Mouse (Mus musculus) intestine, embryonic 16.5 days (tissue): ENCODE measurements around the gene Rtraf. TPM values are rescaled to one million over a fixed set of nuclear protein-coding genes. Genes with fewer than 3 reads are reported as not detected.

ENCODE experiments used
- ATAC-seq: fragments of 200-750 bp; cut with Nextera tagmentation; 2 replicates; pipeline ENCODE4 v1.8.0; 2017; ENCODE audit warnings: moderate TSS enrichment, moderate library complexity
- H3K27ac ChIP-seq: fragments of 300-500 bp; sonication (generic); 2 replicates; pipeline ENCODE4 v1.5.1; 2014; ENCODE audit warnings: mild to moderate bottlenecking, low read length
- H3K27me3 ChIP-seq: fragments of 300-500 bp; sonication (generic); replicated peaks from 2 replicates; pipeline ENCODE4 v1.6.1; 2014; ENCODE audit warnings: low read length, control low read depth, mixed read lengths; ENCODE audit not compliant: control insufficient read depth, insufficient read depth
- H3K36me3 ChIP-seq: fragments of 300-500 bp; sonication (generic); 2 replicates; pipeline ENCODE4 v1.6.1; 2014; ENCODE audit warnings: low read length, control low read depth; ENCODE audit not compliant: control insufficient read depth, insufficient read depth
- H3K4me1 ChIP-seq: fragments of 300-500 bp; sonication (generic); 2 replicates; pipeline ENCODE4 v1.6.1; 2014; ENCODE audit warnings: low read length, control low read depth, mixed read lengths; ENCODE audit not compliant: control insufficient read depth, insufficient read depth
- H3K4me2 ChIP-seq: fragments of 300-500 bp; sonication (generic); 2 replicates; pipeline ENCODE4 v1.6.1; 2014; ENCODE audit warnings: low read depth, low read length, control low read depth
- H3K4me3 ChIP-seq: fragments of 300-500 bp; sonication (generic); 2 replicates; pipeline ENCODE4 v1.5.1; 2014; ENCODE audit warnings: mild to moderate bottlenecking, low read length
- H3K9ac ChIP-seq: fragments of 300-500 bp; sonication (generic); 2 replicates; pipeline ENCODE4 v1.6.1; 2014; ENCODE audit warnings: low read depth, low read length
- H3K9me3 ChIP-seq: fragments of 300-500 bp; sonication (generic); 2 replicates; pipeline ENCODE4 v1.6.1; 2016; ENCODE audit warnings: low read length, control low read depth; ENCODE audit not compliant: control insufficient read depth
- WGBS: fragments of 180-500 bp; shearing (Covaris S2); extraction: QIAGEN DNeasy Blood & Tissue Kit; methylation state at CpG from one replicate; pipeline ENCODE4 v1.1.7; 2014; 5-methylcytosine and 5-hydroxymethylcytosine counted together
- polyA plus RNA-seq: library from polyadenylated mRNA; unstranded; fragments of >200 nt; fragmentation: Nextera tagmentation; extraction: Ambion mirVana; gene quantifications from 2 replicates; pipeline ENCODE4 v1.2.1, GENCODE M21; 2015

Rtraf gene
- polyA plus RNA-seq, 1 experiment from 2014 or later = 188 TPM

DNA sequence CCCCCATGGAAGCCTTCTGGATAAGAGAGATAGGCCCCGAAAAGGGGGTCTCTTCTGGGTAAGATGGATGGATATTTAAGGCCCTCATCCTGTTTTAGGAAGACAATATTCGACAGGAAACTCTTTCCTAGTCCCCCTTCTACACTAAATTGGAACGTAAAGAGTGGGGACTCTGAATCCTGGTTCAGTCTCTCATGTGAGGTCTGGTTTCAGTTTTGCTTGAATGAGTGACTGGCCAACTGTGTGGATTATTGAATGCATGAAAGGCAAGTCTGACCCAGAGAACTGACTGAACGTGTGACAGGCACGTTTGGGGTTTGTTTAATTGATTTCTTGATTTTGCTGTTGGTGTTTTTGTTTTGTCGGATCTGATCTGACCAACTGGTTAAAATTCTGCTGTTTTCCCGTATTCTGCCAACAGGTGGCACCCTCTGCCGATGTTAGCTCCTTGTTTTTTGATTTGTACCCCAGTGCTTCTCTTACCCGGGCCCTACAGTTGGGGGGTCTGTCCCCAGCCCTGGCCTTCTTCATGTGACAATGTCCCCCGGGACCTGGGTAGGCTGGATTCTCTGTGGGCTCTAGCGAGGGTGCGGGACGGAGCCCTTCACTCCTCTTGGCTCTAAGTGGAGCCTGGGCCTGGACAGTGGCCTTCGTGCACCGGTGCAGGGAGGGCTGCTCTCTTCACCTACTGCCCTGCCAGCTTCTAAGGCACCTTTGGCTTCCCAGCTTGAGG, 16.1 kb upstream of the Rtraf start:
- 26% methylated on average over 15 of the region's 15 CpGs for WGBS
- H3K27ac ChIP-seq = no peak overlapping the region
- peak overlapping the region; percentile 47 for H3K4me2 ChIP-seq
- H3K36me3 ChIP-seq = no peaks in the 10 kb centered on the region
- no peaks in the 10 kb centered on the region for H3K4me1 ChIP-seq
- H3K9me3 ChIP-seq = no peaks in the 10 kb centered on the region
- ATAC-seq = peak; percentile 31; the same call in 1 of the 2 replicates
- H3K27me3 ChIP-seq = no peaks in the 10 kb centered on the region
- peak overlapping the region; percentile 26 for H3K4me3 ChIP-seq
- H3K9ac ChIP-seq = peak overlapping the region; percentile 58

DNA sequence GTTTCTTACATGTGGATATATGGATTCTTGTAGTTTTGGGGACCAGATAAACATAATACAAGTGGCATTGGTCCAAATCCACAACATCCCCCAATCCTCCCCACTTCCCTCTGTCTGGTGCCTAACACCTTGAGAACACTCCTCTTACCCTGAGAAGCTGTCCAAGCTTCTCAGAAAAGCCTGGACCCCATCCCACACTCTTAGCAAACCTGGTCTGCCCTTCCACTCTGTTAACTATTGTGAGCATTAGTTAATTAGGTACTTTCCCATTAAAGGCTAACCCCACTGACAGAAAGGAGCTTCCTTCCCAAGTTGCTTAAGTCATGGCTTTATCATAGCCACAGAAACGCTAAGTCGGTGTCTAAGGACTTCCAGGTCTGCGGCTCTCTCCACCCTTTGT, 12.7 kb upstream of the Rtraf start:
- H3K4me2 ChIP-seq = no peak overlapping the region
- H3K9ac ChIP-seq = no peak overlapping the region
- no peak overlapping the region for H3K4me3 ChIP-seq
- no peak for ATAC-seq
- H3K9me3 ChIP-seq = no peaks in the 10 kb centered on the region
- WGBS = 88% methylated on average over 3 of the region's 3 CpGs
- H3K27ac ChIP-seq = no peak overlapping the region
- H3K4me1 ChIP-seq = no peaks in the 10 kb centered on the region
- no peaks in the 10 kb centered on the region for H3K36me3 ChIP-seq
- no peaks in the 10 kb centered on the region for H3K27me3 ChIP-seq

DNA sequence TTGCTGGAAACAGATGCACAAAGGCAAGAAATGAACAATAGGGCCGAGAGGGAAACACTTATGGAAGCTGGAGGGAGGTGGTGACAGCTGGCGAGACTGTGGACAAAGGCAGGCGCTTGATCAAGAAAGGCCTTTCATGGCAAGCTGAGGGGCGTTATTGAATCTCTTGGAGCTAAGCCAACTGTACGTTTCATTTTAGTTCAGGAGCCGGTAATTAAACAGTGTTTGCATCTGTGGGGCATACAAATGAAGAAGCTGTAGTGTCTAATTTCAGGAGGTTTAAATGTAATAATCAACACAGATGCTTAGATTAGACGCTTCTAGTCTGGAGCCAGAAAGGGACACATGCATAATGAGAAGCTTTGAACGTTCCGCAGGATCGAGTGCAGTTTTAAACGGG, 1.9 kb upstream of the Rtraf start:
- Histone ChIP-seq H3K4me1 (peaks cover 8% of the 10 kb centered on the region), H3K4me2 (no peak overlapping the region), H3K9me3 (peaks cover 3% of the 10 kb centered on the region; the same call in 1 of the 2 replicates), H3K36me3 (peaks cover 6% of the 10 kb centered on the region), H3K4me3 (no peak overlapping the region), H3K9ac (no peak overlapping the region), H3K27ac (no peak overlapping the region), H3K27me3 (no peaks in the 10 kb centered on the region)
- no peak for ATAC-seq
- 68% methylated on average over 11 of the region's 11 CpGs for WGBS

GRCm38 (mm10) chr14:19821686-19822085, 1.9 kb downstream of the Rtraf start:
- WGBS = 96% methylated on average over 5 of the region's 5 CpGs
- no peak overlapping the region for H3K9ac ChIP-seq
- ATAC-seq = no peak
- peaks cover 8% of the 10 kb centered on the region for H3K4me1 ChIP-seq
- H3K27me3 ChIP-seq = no peaks in the 10 kb centered on the region
- H3K4me2 ChIP-seq = no peak overlapping the region
- no peak overlapping the region for H3K27ac ChIP-seq
- H3K36me3 ChIP-seq = peaks cover 8% of the 10 kb centered on the region
- peaks cover 3% of the 10 kb centered on the region; the same call in 1 of the 2 replicates for H3K9me3 ChIP-seq
- no peak overlapping the region for H3K4me3 ChIP-seq

- Histone ChIP-seq H3K27me3 (no peaks in the 10 kb centered on the region), H3K4me2 (no peak overlapping the region), H3K4me1 (peaks cover 2% of the 10 kb centered on the region; the same call in 1 of the 2 replicates), H3K36me3 (peaks cover 10% of the 10 kb centered on the region), H3K9ac (no peak overlapping the region), H3K27ac (no peak overlapping the region), H3K4me3 (no peak overlapping the region), H3K9me3 (peaks cover 3% of the 10 kb centered on the region; the same call in 1 of the 2 replicates)
- ATAC-seq = 0 out of 2 replicates have a peak, but pooled peaks have one; percentile 48
- WGBS = 6% methylated on average over 1 of the region's 1 CpGs
These were observed 5.7 kb downstream of the Rtraf start for GRCm38 (mm10) chr14:19817949-19818348.

DNA sequence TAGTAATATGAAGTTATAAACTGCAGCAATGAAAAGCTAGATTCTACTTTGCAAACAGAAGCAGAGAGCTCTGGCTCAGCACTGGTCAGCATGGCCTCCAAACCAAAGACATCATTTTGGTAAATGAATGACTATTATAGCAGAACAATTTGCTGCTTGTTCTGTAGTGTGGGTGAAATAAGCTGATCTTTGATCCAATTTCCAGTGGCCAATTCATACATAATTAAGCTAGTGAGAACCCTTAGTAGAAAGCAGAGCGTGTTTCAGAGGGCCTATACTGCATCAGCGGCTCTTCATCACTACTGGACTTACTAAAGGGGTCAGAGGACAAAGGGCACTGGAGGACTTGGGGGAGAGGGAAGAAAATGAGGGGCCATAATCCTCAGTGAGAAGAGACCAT, 10.6 kb downstream of the Rtraf start:
- no peak overlapping the region for H3K4me3 ChIP-seq
- H3K27me3 ChIP-seq = no peaks in the 10 kb centered on the region
- no peaks in the 10 kb centered on the region for H3K4me1 ChIP-seq
- 0 out of 2 replicates have a peak, but pooled peaks cover 2% of the 10 kb centered on the region for H3K36me3 ChIP-seq
- H3K9ac ChIP-seq = no peak overlapping the region
- H3K9me3 ChIP-seq = no peaks in the 10 kb centered on the region
- WGBS = 89% methylated on average over 2 of the region's 2 CpGs
- no peak overlapping the region for H3K27ac ChIP-seq
- no peak overlapping the region for H3K4me2 ChIP-seq
- ATAC-seq = no peak

DNA sequence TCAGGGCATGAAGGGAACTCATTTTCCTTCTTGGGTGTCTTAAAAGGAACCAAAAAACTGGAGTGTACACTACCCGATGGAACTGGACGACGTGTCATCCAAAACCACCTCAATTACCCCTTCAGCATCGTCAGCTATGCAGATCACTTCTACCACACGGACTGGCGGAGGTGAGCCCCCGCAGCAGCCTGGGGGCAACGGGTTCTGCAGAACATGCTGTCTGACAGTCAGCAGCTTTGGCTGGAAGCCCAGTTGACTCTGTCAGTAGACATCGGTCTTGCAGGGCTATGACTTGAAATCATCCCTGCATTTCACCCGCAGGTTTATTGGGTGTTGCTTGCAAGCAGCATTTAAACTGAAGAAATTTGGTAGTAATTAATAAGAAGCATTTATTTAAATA, 13.7 kb downstream of the Rtraf start:
- Histone ChIP-seq H3K27ac (no peak overlapping the region), H3K27me3 (no peaks in the 10 kb centered on the region), H3K4me2 (no peak overlapping the region), H3K36me3 (0 out of 2 replicates have a peak, but pooled peaks cover 2% of the 10 kb centered on the region), H3K4me3 (no peak overlapping the region), H3K9ac (no peak overlapping the region), H3K4me1 (no peaks in the 10 kb centered on the region), H3K9me3 (no peaks in the 10 kb centered on the region)
- WGBS = 75% methylated on average over 10 of the region's 10 CpGs
- no peak for ATAC-seq

- Histone ChIP-seq H3K4me3 (no peak overlapping the region), H3K4me2 (no peak overlapping the region), H3K4me1 (no peaks in the 10 kb centered on the region), H3K27me3 (no peaks in the 10 kb centered on the region), H3K36me3 (no peaks in the 10 kb centered on the region), H3K9ac (no peak overlapping the region), H3K27ac (no peak overlapping the region), H3K9me3 (no peaks in the 10 kb centered on the region)
- WGBS = 87% methylated on average over 2 of the region's 2 CpGs
- no peak for ATAC-seq
These were observed 15.8 kb downstream of the Rtraf start for GRCm38 (mm10) chr14:19807858-19808257.

- WGBS = 87% methylated on average over 3 of the region's 3 CpGs
These were observed 16.3 kb downstream of the Rtraf start for GRCm38 (mm10) chr14:19807339-19807738.

More at GRCm38 (mm10) chr14:19807339-19807738, 16.3 kb downstream of the Rtraf start:
- no peaks in the 10 kb centered on the region for H3K36me3 ChIP-seq
- H3K4me3 ChIP-seq = no peak overlapping the region
- H3K9me3 ChIP-seq = no peaks in the 10 kb centered on the region
- no peak overlapping the region for H3K4me2 ChIP-seq
- H3K27me3 ChIP-seq = no peaks in the 10 kb centered on the region
- no peak overlapping the region for H3K9ac ChIP-seq
- H3K27ac ChIP-seq = no peak overlapping the region
- H3K4me1 ChIP-seq = no peaks in the 10 kb centered on the region
- ATAC-seq = no peak
